ENCODE assay signal across 18 mouse cellular contexts in the genomic region with DNA sequence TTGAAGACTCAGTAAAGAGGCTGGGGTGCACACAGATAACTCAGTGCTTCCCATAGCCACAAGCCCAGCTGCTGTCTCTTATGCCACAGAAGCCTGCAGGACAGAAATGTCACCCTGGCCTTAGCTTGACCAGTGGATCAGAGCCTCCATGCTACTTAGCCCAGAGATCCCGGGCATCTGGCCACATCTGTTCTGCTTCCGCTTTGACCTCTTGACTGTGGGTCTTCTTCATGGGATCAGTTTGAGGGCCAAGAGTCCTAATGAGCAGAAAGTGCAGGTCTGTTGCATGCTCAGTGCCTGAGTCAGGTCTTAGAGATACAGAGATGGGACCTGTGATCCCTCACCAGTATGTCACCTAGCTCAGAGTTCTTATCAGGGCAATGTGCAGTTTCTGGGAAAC.
DNase-seq lines count a peak whose midpoint lies in the region; ATAC-seq and TF ChIP-seq lines count a peak whose summit lies in the region.
"Had no signal": no experiment of that assay in that cellular context is flagged by ENCODE, and none has a peak within 500 bp of the region (broad histone marks: within the 10 kb centered on the region; RNA-seq: fewer than 3 reads in every experiment).

No protein-coding gene starts in this region.

- 0 out of 2 replicates have a peak, but pooled peaks cover 9% of the 10 kb centered on the region for H3K27me3 ChIP-seq in heart, embryonic 10.5 days (ENCODE audit: insufficient read depth, poor library complexity, severe bottlenecking)
- 0 out of 2 replicates have a peak, but pooled peaks cover 2% of the 10 kb centered on the region for H3K27me3 ChIP-seq in limb, embryonic 13.5 days
- no peaks in the 10 kb centered on the region for H3K27me3 ChIP-seq in stomach, postnatal 0 days (ENCODE audit: control insufficient read depth, insufficient read depth, low read length)
- H3K27me3 ChIP-seq: forebrain, embryonic 12.5 days; heart, embryonic 12.5 days; hindbrain, embryonic 12.5 days; midbrain, embryonic 13.5 days had no signal

- no peak overlapping the region for H3K4me2 ChIP-seq in limb, embryonic 13.5 days (replicated peaks)
- no peak overlapping the region for H3K4me2 ChIP-seq in stomach, postnatal 0 days (replicated peaks; ENCODE audit: low read depth)
- H3K4me2 ChIP-seq: forebrain, embryonic 12.5 days; heart, embryonic 12.5 days; hindbrain, embryonic 12.5 days; midbrain, embryonic 13.5 days had no signal

- peaks cover 15% of the 10 kb centered on the region for H3K4me1 ChIP-seq in heart, embryonic 10.5 days
- peaks cover 23% of the 10 kb centered on the region for H3K4me1 ChIP-seq in limb, embryonic 13.5 days
- no peaks in the 10 kb centered on the region for H3K4me1 ChIP-seq in stomach, postnatal 0 days (replicated peaks; ENCODE audit: control insufficient read depth, insufficient read depth)
- H3K4me1 ChIP-seq: forebrain, embryonic 12.5 days; hindbrain, embryonic 12.5 days; megakaryocyte, embryonic 14.5 days; midbrain, embryonic 13.5 days had no signal

- DNase-seq in heart, embryonic 10.5 days (ENCODE audit: low spot score): peak; percentile 69
- DNase-seq in heart, postnatal 14 days: no peak
- peak; percentile 44 for DNase-seq in testis, postnatal 10 days (ENCODE audit: low spot score)
- no peak for DNase-seq in testis, postnatal 14 days (ENCODE audit: low spot score)
- DNase-seq in stomach, postnatal 0 days (ENCODE audit: low spot score): no peak
- DNase-seq in frontal cortex, postnatal 10 days (ENCODE audit: low spot score in 2 of 2): no peak
- DNase-seq: adrenal gland, postnatal 36 days; cerebellum, adult 9-11 months; kidney, adult 18-20 months; kidney, postnatal 4 days; thymus, postnatal 25 days had no signal

- no peak for TF ChIP-seq CTCF in stomach, postnatal 0 days (IDR thresholded peaks at IDR 0.05; ENCODE audit: low read depth)

- no peak overlapping the region for H3K4me3 ChIP-seq in heart, embryonic 10.5 days
- no peak overlapping the region for H3K4me3 ChIP-seq in limb, embryonic 13.5 days
- no peak overlapping the region for H3K4me3 ChIP-seq in stomach, postnatal 0 days (ENCODE audit: low read depth, low read length)
- H3K4me3 ChIP-seq: forebrain, embryonic 12.5 days; heart, embryonic 12.5 days; hindbrain, embryonic 12.5 days; megakaryocyte, embryonic 14.5 days; midbrain, embryonic 13.5 days had no signal

- WGBS in heart, embryonic 10.5 days: 83% methylated on average over 2 of the region's 2 CpGs
- WGBS in limb, embryonic 13.5 days: 75% methylated on average over 2 of the region's 2 CpGs
- 64% methylated on average over 2 of the region's 2 CpGs for WGBS in stomach, postnatal 0 days

- H3K36me3 ChIP-seq in heart, embryonic 10.5 days: no peaks in the 10 kb centered on the region
- H3K36me3 ChIP-seq in limb, embryonic 13.5 days: no peaks in the 10 kb centered on the region
- no peaks in the 10 kb centered on the region for H3K36me3 ChIP-seq in stomach, postnatal 0 days (ENCODE audit: control insufficient read depth, insufficient read depth, low read length)
- H3K36me3 ChIP-seq: forebrain, embryonic 12.5 days; heart, embryonic 12.5 days; hindbrain, embryonic 12.5 days; midbrain, embryonic 13.5 days had no signal

- H3K27ac ChIP-seq in heart, embryonic 10.5 days: no peak overlapping the region; the same call in 1 of the 2 replicates
- H3K27ac ChIP-seq in limb, embryonic 13.5 days: peak overlapping the region; percentile 44; the same call in 1 of the 2 replicates
- H3K27ac ChIP-seq in stomach, postnatal 0 days (replicated peaks): peak overlapping the region; percentile 20; the same call in 1 of the 2 replicates
- H3K27ac ChIP-seq: forebrain, embryonic 12.5 days; hindbrain, embryonic 12.5 days; liver, embryonic 14.5 days; midbrain, embryonic 13.5 days had no signal

- H3K9me3 ChIP-seq in heart, embryonic 10.5 days: no peaks in the 10 kb centered on the region
- H3K9me3 ChIP-seq in limb, embryonic 13.5 days: no peaks in the 10 kb centered on the region
- H3K9me3 ChIP-seq in stomach, postnatal 0 days (ENCODE audit: control insufficient read depth, low read length): no peaks in the 10 kb centered on the region
- H3K9me3 ChIP-seq: forebrain, embryonic 12.5 days; heart, embryonic 12.5 days; hindbrain, embryonic 12.5 days; megakaryocyte, embryonic 14.5 days; midbrain, embryonic 13.5 days had no signal

- intact Hi-C loops in heart, postnatal 14 days (cut with DNase I): no loop called here

- TF ChIP-seq EP300 in stomach, postnatal 0 days (optimal IDR thresholded peaks at IDR 0.05): no peak

- ATAC-seq in limb, embryonic 13.5 days (ENCODE audit: low FRiP score, low read depth): no peak
- ATAC-seq in stomach, postnatal 0 days (ENCODE audit: low FRiP score, low TSS enrichment): no peak
- ATAC-seq: midbrain, embryonic 13.5 days had no signal

- H3K9ac ChIP-seq in limb, embryonic 13.5 days: no peak overlapping the region
- H3K9ac ChIP-seq in stomach, postnatal 0 days (ENCODE audit: low read length): no peak overlapping the region
- H3K9ac ChIP-seq: forebrain, embryonic 12.5 days; heart, embryonic 12.5 days; hindbrain, embryonic 12.5 days; liver, embryonic 14.5 days; midbrain, embryonic 13.5 days had no signal

Comparison
In these comparisons a context has a peak if more than half of its experiments do, and no peak if none do; other contexts are left out.
1. DNase-seq: peak in heart, embryonic 10.5 days (single experiment) and testis, postnatal 10 days (single experiment); none in heart, postnatal 14 days (0 of 2), testis, postnatal 14 days (single experiment), stomach, postnatal 0 days (single experiment) and frontal cortex, postnatal 10 days (0 of 2).